Mouse (Mus musculus) CH12.LX (cell line): ENCODE results near the gene Selenos.

ENCODE experiments used
- CTCF ChIP-seq, 2 experiments: IDR thresholded peaks in 1 of 2; conservative IDR thresholded peaks in 1 of 2; 2 replicates each; pipeline ENCODE4 v1.5.1; 2011 to 2012; ENCODE audit warnings: low read depth in 2 of 2, low read length in 2 of 2, improper control_type of control experiment in 1 of 2, inconsistent platforms in 1 of 2, mild to moderate bottlenecking in 1 of 2, moderate library complexity in 1 of 2
- ZKSCAN1 ChIP-seq: IDR thresholded peaks from 2 replicates; pipeline ENCODE4 v1.6.1; 2012; ENCODE audit warnings: low read depth, inconsistent platforms, low read length, improper control_type of control experiment, borderline replicate concordance
- ZNF384 ChIP-seq: IDR thresholded peaks from 2 replicates; pipeline ENCODE4 v1.6.1; 2012; ENCODE audit warnings: low read depth, low read length, improper control_type of control experiment, inconsistent platforms

- TF ChIP-seq CTCF (conservative IDR thresholded peaks at IDR 0.05 in 1 of 2, IDR thresholded peaks at IDR 0.05 in 1 of 2; ENCODE audit: low read depth in 2 of 2, low read length in 2 of 2) (no peak), ZKSCAN1 (no peak), ZNF384 (no peak)
Observed at GRCm38 (mm10) chr7:66038261-66038660, 41.2 kb upstream of the Selenos start.
